ENCODE assay signal across 8 mouse cellular contexts in genomic region chr11:101424925-101425813, GRCm38 (mm10). TPM values are rescaled to one million over a fixed set of nuclear protein-coding genes. Genes with fewer than 3 reads are reported as not detected.
DNase-seq lines count a peak whose midpoint lies in the region; ATAC-seq lines count a peak whose summit lies in the region.

Gene Rundc1 (plus strand): TSS chr11:101425085.
Gene Ptges3l (minus strand): TSS chr11:101425333.

- peaks cover 29% of the 10 kb centered on the region for H3K36me3 ChIP-seq in heart, embryonic 13.5 days
- H3K36me3 ChIP-seq in liver, embryonic 12.5 days = peaks cover 15% of the 10 kb centered on the region
- peaks cover 8% of the 10 kb centered on the region for H3K36me3 ChIP-seq in stomach, embryonic 15.5 days

- peak; percentile 98 for DNase-seq in CD4-positive, CD25-positive, alpha-beta regulatory T cell, adult 2 months (ENCODE audit: low read depth, low spot score)
- peak; percentile 50 for DNase-seq in fat pad, adult 2 months (ENCODE audit: extremely low read depth, low read depth, low spot score)
- peak; percentile 100 for DNase-seq in kidney, postnatal 10 days
- peak; percentile 96 to 97 for DNase-seq in natural killer cell, adult 2 months (ENCODE audit: low spot score in 2 of 2)

- peak within 1 kb of the TSS; percentile 91 for H3K9ac ChIP-seq in heart, embryonic 13.5 days
- peak within 1 kb of the TSS; percentile 85 for H3K9ac ChIP-seq in liver, embryonic 12.5 days
- peak within 1 kb of the TSS; percentile 51 for H3K9ac ChIP-seq in stomach, embryonic 15.5 days

- H3K4me3 ChIP-seq in brown adipose tissue, adult 24 weeks (ENCODE audit: insufficient read depth, low read depth, low read length) = peak within 1 kb of the TSS; percentile 93
- H3K4me3 ChIP-seq in heart, embryonic 13.5 days = peak within 1 kb of the TSS; percentile 94
- H3K4me3 ChIP-seq in liver, embryonic 12.5 days = peak within 1 kb of the TSS; percentile 98
- H3K4me3 ChIP-seq in stomach, embryonic 15.5 days (replicated peaks) = peak within 1 kb of the TSS; percentile 85

- H3K27ac ChIP-seq in brown adipose tissue, adult 24 weeks (replicated peaks; ENCODE audit: low read depth, low read length) = peak within 1 kb of the TSS; percentile 73
- peak within 1 kb of the TSS; percentile 99 for H3K27ac ChIP-seq in heart, embryonic 13.5 days (replicated peaks)
- H3K27ac ChIP-seq in liver, embryonic 12.5 days = peak within 1 kb of the TSS; percentile 78
- H3K27ac ChIP-seq in stomach, embryonic 15.5 days = peak within 1 kb of the TSS; percentile 90

- peak; percentile 82 for ATAC-seq in heart, embryonic 13.5 days (ENCODE audit: extremely low read depth, insufficient number of reproducible peaks, low FRiP score, low TSS enrichment)
- peak; percentile 89 for ATAC-seq in liver, embryonic 12.5 days
- peak; percentile 90 for ATAC-seq in stomach, embryonic 15.5 days (ENCODE audit: insufficient read depth, low FRiP score, low read depth)

- WGBS in heart, embryonic 13.5 days = under 1% methylated on average over 81 of the region's 81 CpGs
- WGBS in liver, embryonic 12.5 days (ENCODE audit: insufficient replicate concordance) = 1% methylated on average over 76 of the region's 81 CpGs
- WGBS in stomach, embryonic 15.5 days = under 1% methylated on average over 81 of the region's 81 CpGs

- no peaks in the 10 kb centered on the region for H3K27me3 ChIP-seq in heart, embryonic 13.5 days (replicated peaks)
- H3K27me3 ChIP-seq in liver, embryonic 12.5 days (replicated peaks) = no peaks in the 10 kb centered on the region
- no peaks in the 10 kb centered on the region for H3K27me3 ChIP-seq in stomach, embryonic 15.5 days (replicated peaks)

- H3K9me3 ChIP-seq in heart, embryonic 13.5 days = no peaks in the 10 kb centered on the region
- H3K9me3 ChIP-seq in liver, embryonic 12.5 days (replicated peaks) = no peaks in the 10 kb centered on the region
- no peaks in the 10 kb centered on the region for H3K9me3 ChIP-seq in stomach, embryonic 15.5 days

- peak within 1 kb of the TSS; percentile 85 for H3K4me2 ChIP-seq in heart, embryonic 13.5 days
- peak within 1 kb of the TSS; percentile 99 for H3K4me2 ChIP-seq in liver, embryonic 12.5 days
- peak within 1 kb of the TSS; percentile 86 for H3K4me2 ChIP-seq in stomach, embryonic 15.5 days

- peaks cover 8% of the 10 kb centered on the region for H3K4me1 ChIP-seq in brown adipose tissue, adult 24 weeks (ENCODE audit: control insufficient read depth, insufficient read depth, insufficient read length, low read length)
- H3K4me1 ChIP-seq in heart, embryonic 13.5 days = peaks cover 37% of the 10 kb centered on the region
- peaks cover 32% of the 10 kb centered on the region for H3K4me1 ChIP-seq in liver, embryonic 12.5 days
- peaks cover 20% of the 10 kb centered on the region for H3K4me1 ChIP-seq in stomach, embryonic 15.5 days

RNA-seq across cellular contexts. Expression of gene Rundc1, which starts in this region (rescaled TPM):
- 5.6 and 5.8 TPM in 2 replicates for polyA plus RNA-seq in brown adipose tissue, adult 24 weeks (2012; ENCODE audit: insufficient read depth, insufficient read length, missing spikeins)
- polyA plus RNA-seq in heart, embryonic 13.5 days (2015; fragmentation: Nextera tagmentation; extraction: Ambion mirVana) = 13.1 and 14.3 TPM in 2 replicates
- polyA plus RNA-seq in liver, embryonic 12.5 days (2016; fragmentation: Nextera tagmentation; extraction: Ambion mirVana) = 9.8 TPM in 2 replicates
- 20.7 and 20.8 TPM in 2 replicates for polyA plus RNA-seq in stomach, embryonic 15.5 days (2015; fragmentation: Nextera tagmentation; extraction: Ambion mirVana)

RNA-seq across cellular contexts. Expression of gene Ptges3l, which starts in this region (rescaled TPM):
- polyA plus RNA-seq in brown adipose tissue, adult 24 weeks (2012; ENCODE audit: insufficient read depth, insufficient read length, missing spikeins) = 3.8 and 4.2 TPM in 2 replicates
- polyA plus RNA-seq in heart, embryonic 13.5 days (2015; fragmentation: Nextera tagmentation; extraction: Ambion mirVana) = 71.6 and 75.1 TPM in 2 replicates
- polyA plus RNA-seq in liver, embryonic 12.5 days (2016; fragmentation: Nextera tagmentation; extraction: Ambion mirVana) = 1.3 and 2.1 TPM in 2 replicates
- 14.5 and 17.5 TPM in 2 replicates for polyA plus RNA-seq in stomach, embryonic 15.5 days (2015; fragmentation: Nextera tagmentation; extraction: Ambion mirVana)

Comparison
In these comparisons a context has a peak if more than half of its experiments do, and no peak if none do; other contexts are left out.
1. Peak in every context shown above with its lines: DNase-seq, ATAC-seq, H3K4me3 ChIP-seq and H3K27ac ChIP-seq.
2. DNase-seq: peak in every context shown above with its lines; median percentile 100 in kidney, postnatal 10 days; 98 in CD4-positive, CD25-positive, alpha-beta regulatory T cell, adult 2 months; 96 in natural killer cell, adult 2 months; 50 in fat pad, adult 2 months.